Mouse (Mus musculus) intestine, embryonic 16.5 days (tissue): ENCODE results near the gene Map2k2. TPM values are rescaled to one million over a fixed set of nuclear protein-coding genes. Genes with fewer than 3 reads are reported as not detected.

Source experiments
- ATAC-seq: fragments of 200-750 bp; cut with Nextera tagmentation; 2 replicates; pipeline ENCODE4 v1.8.0; 2017; ENCODE audit warnings: moderate TSS enrichment, moderate library complexity
- H3K27ac ChIP-seq: fragments of 300-500 bp; sonication (generic); 2 replicates; pipeline ENCODE4 v1.5.1; 2014; ENCODE audit warnings: mild to moderate bottlenecking, low read length
- H3K27me3 ChIP-seq: fragments of 300-500 bp; sonication (generic); replicated peaks from 2 replicates; pipeline ENCODE4 v1.6.1; 2014; ENCODE audit warnings: low read length, control low read depth, mixed read lengths; ENCODE audit not compliant: control insufficient read depth, insufficient read depth
- H3K36me3 ChIP-seq: fragments of 300-500 bp; sonication (generic); 2 replicates; pipeline ENCODE4 v1.6.1; 2014; ENCODE audit warnings: low read length, control low read depth; ENCODE audit not compliant: control insufficient read depth, insufficient read depth
- H3K4me1 ChIP-seq: fragments of 300-500 bp; sonication (generic); 2 replicates; pipeline ENCODE4 v1.6.1; 2014; ENCODE audit warnings: low read length, control low read depth, mixed read lengths; ENCODE audit not compliant: control insufficient read depth, insufficient read depth
- H3K4me2 ChIP-seq: fragments of 300-500 bp; sonication (generic); 2 replicates; pipeline ENCODE4 v1.6.1; 2014; ENCODE audit warnings: low read depth, low read length, control low read depth
- H3K4me3 ChIP-seq: fragments of 300-500 bp; sonication (generic); 2 replicates; pipeline ENCODE4 v1.5.1; 2014; ENCODE audit warnings: mild to moderate bottlenecking, low read length
- H3K9ac ChIP-seq: fragments of 300-500 bp; sonication (generic); 2 replicates; pipeline ENCODE4 v1.6.1; 2014; ENCODE audit warnings: low read depth, low read length
- H3K9me3 ChIP-seq: fragments of 300-500 bp; sonication (generic); 2 replicates; pipeline ENCODE4 v1.6.1; 2016; ENCODE audit warnings: low read length, control low read depth; ENCODE audit not compliant: control insufficient read depth
- WGBS: fragments of 180-500 bp; shearing (Covaris S2); extraction: QIAGEN DNeasy Blood & Tissue Kit; methylation state at CpG from one replicate; pipeline ENCODE4 v1.1.7; 2014; 5-methylcytosine and 5-hydroxymethylcytosine counted together
- polyA plus RNA-seq: library from polyadenylated mRNA; unstranded; fragments of >200 nt; fragmentation: Nextera tagmentation; extraction: Ambion mirVana; gene quantifications from 2 replicates; pipeline ENCODE4 v1.2.1, GENCODE M21; 2015

Map2k2 gene
- polyA plus RNA-seq, 1 experiment from 2014 or later: 214 TPM

GRCm38 (mm10) chr10:81140717-81141454 is 35.2 kb downstream of the Map2k2 start:
- H3K4me3 ChIP-seq: peak overlapping the region; percentile 90
- 40% methylated on average over 10 of the region's 10 CpGs for WGBS
- ATAC-seq: peak; percentile 10
- H3K36me3 ChIP-seq: peaks cover 20% of the 10 kb centered on the region
- no peaks in the 10 kb centered on the region for H3K27me3 ChIP-seq
- no peaks in the 10 kb centered on the region for H3K9me3 ChIP-seq
- H3K9ac ChIP-seq: peak overlapping the region; percentile 88
- H3K27ac ChIP-seq: peak overlapping the region; percentile 94
- peaks cover 48% of the 10 kb centered on the region for H3K4me1 ChIP-seq
- H3K4me2 ChIP-seq: peak overlapping the region; percentile 63

- peak; percentile 4 for ATAC-seq
- Histone ChIP-seq H3K36me3 (peaks cover 27% of the 10 kb centered on the region), H3K27me3 (no peaks in the 10 kb centered on the region), H3K4me1 (peaks cover 55% of the 10 kb centered on the region), H3K9ac (peak overlapping the region; percentile 88), H3K9me3 (no peaks in the 10 kb centered on the region), H3K27ac (peak overlapping the region; percentile 94), H3K4me3 (peak overlapping the region; percentile 90), H3K4me2 (peak overlapping the region; percentile 63)
- WGBS: 65% methylated on average over 7 of the region's 7 CpGs
Observed at GRCm38 (mm10) chr10:81141455-81142210, 35.9 kb downstream of the Map2k2 start.

- WGBS: 73% methylated on average over 5 of the region's 5 CpGs
- H3K27ac ChIP-seq: peak overlapping the region; percentile 85
- H3K4me1 ChIP-seq: peaks cover 58% of the 10 kb centered on the region
- H3K4me3 ChIP-seq: peak overlapping the region; percentile 6; the same call in 1 of the 2 replicates
- no peaks in the 10 kb centered on the region for H3K9me3 ChIP-seq
- H3K27me3 ChIP-seq: no peaks in the 10 kb centered on the region
- peak overlapping the region; percentile 63 for H3K4me2 ChIP-seq
- no peak for ATAC-seq
- peak overlapping the region; percentile 88 for H3K9ac ChIP-seq
- peaks cover 35% of the 10 kb centered on the region for H3K36me3 ChIP-seq
Observed at GRCm38 (mm10) chr10:81142551-81142981, 36.9 kb downstream of the Map2k2 start.

GRCm38 (mm10) chr10:81143157-81143633 is 37.5 kb downstream of the Map2k2 start:
- Histone ChIP-seq H3K27me3 (no peaks in the 10 kb centered on the region), H3K4me1 (peaks cover 58% of the 10 kb centered on the region), H3K27ac (peak overlapping the region; percentile 85), H3K4me3 (no peak overlapping the region), H3K9me3 (no peaks in the 10 kb centered on the region), H3K9ac (peak overlapping the region; percentile 88; the same call in 1 of the 2 replicates), H3K4me2 (no peak overlapping the region), H3K36me3 (peaks cover 42% of the 10 kb centered on the region)
- no peak for ATAC-seq
- WGBS: 85% methylated on average over 7 of the region's 7 CpGs

- Histone ChIP-seq H3K27me3 (no peaks in the 10 kb centered on the region), H3K9ac (no peak overlapping the region), H3K4me2 (no peak overlapping the region), H3K4me3 (no peak overlapping the region), H3K27ac (no peak overlapping the region), H3K4me1 (peaks cover 55% of the 10 kb centered on the region), H3K9me3 (no peaks in the 10 kb centered on the region), H3K36me3 (peaks cover 49% of the 10 kb centered on the region)
- whole genome bisulfite sequencing: 95% methylated on average over 52 of the region's 52 CpGs
- ATAC-seq: no peak
Observed at GRCm38 (mm10) chr10:81143845-81144437, 38.2 kb downstream of the Map2k2 start.

- no peak for ATAC-seq
- Histone ChIP-seq H3K27me3 (no peaks in the 10 kb centered on the region), H3K27ac (peak overlapping the region; percentile 2; the same call in 1 of the 2 replicates)
Observed at GRCm38 (mm10) chr10:81144667-81145066, 39.0 kb downstream of the Map2k2 start.

GRCm38 (mm10) chr10:81145307-81145706 is 39.6 kb downstream of the Map2k2 start:
- Histone ChIP-seq H3K4me2 (peak overlapping the region; percentile 48), H3K36me3 (peaks cover 54% of the 10 kb centered on the region), H3K9me3 (no peaks in the 10 kb centered on the region), H3K27ac (peak overlapping the region; percentile 85), H3K9ac (peak overlapping the region; percentile 43), H3K4me3 (peak overlapping the region; percentile 28; the same call in 1 of the 2 replicates), H3K27me3 (no peaks in the 10 kb centered on the region), H3K4me1 (peaks cover 42% of the 10 kb centered on the region)
- ATAC-seq: no peak
- 83% methylated on average over 6 of the region's 6 CpGs for WGBS

More at GRCm38 (mm10) chr10:81144667-81145066, 39.0 kb downstream of the Map2k2 start:
- WGBS: 91% methylated on average over 27 of the region's 27 CpGs
- no peak overlapping the region for H3K4me3 ChIP-seq
- H3K36me3 ChIP-seq: peaks cover 49% of the 10 kb centered on the region
- no peaks in the 10 kb centered on the region for H3K9me3 ChIP-seq
- H3K9ac ChIP-seq: 0 out of 2 replicates have a peak overlapping the region, but pooled peaks have one; percentile 43
- peaks cover 48% of the 10 kb centered on the region for H3K4me1 ChIP-seq
- peak overlapping the region; percentile 48; the same call in 1 of the 2 replicates for H3K4me2 ChIP-seq

- peak overlapping the region; percentile 85 for H3K27ac ChIP-seq
- peak overlapping the region; percentile 28 for H3K4me3 ChIP-seq
- peak overlapping the region; percentile 61 for H3K9ac ChIP-seq
- peak overlapping the region; percentile 48 for H3K4me2 ChIP-seq
- peaks cover 38% of the 10 kb centered on the region for H3K4me1 ChIP-seq
- H3K36me3 ChIP-seq: peaks cover 55% of the 10 kb centered on the region
- WGBS: 57% methylated on average over 7 of the region's 7 CpGs
- H3K27me3 ChIP-seq: no peaks in the 10 kb centered on the region
- peak; percentile 64 for ATAC-seq
- no peaks in the 10 kb centered on the region for H3K9me3 ChIP-seq
Observed at GRCm38 (mm10) chr10:81145778-81146177, 40.1 kb downstream of the Map2k2 start.

GRCm38 (mm10) chr10:81146296-81146695 is 40.6 kb downstream of the Map2k2 start:
- Histone ChIP-seq H3K27me3 (no peaks in the 10 kb centered on the region), H3K27ac (peak overlapping the region; percentile 85), H3K4me3 (peak overlapping the region; percentile 28), H3K4me1 (peaks cover 33% of the 10 kb centered on the region), H3K4me2 (peak overlapping the region; percentile 48), H3K9ac (peak overlapping the region; percentile 61), H3K9me3 (no peaks in the 10 kb centered on the region), H3K36me3 (peaks cover 55% of the 10 kb centered on the region)
- WGBS: 57% methylated on average over 4 of the region's 4 CpGs
- ATAC-seq: peak; percentile 11
